Mouse (Mus musculus) layer of hippocampus, adult 6 months (tissue): ENCODE data around the gene Proser3. TPM values are rescaled to one million over a fixed set of nuclear protein-coding genes. Genes with fewer than 3 reads are reported as not detected.

Source experiments
- long read RNA-seq, 2 experiments: library from polyadenylated mRNA; unstranded; transcript quantifications; one replicate each; pipeline ENCODE4 v2.0.0; 2019 to 2020
- microRNA-seq: library from miRNA; unstranded; fragments of <30 nt; microRNA quantifications from one replicate; pipeline ENCODE4 v1.2.0, GENCODE M21; 2020
- polyA plus RNA-seq: library from polyadenylated mRNA; unstranded; fragments of <200 nt; fragmentation: Nextera tagmentation; gene quantifications from 2 replicates; pipeline ENCODE4 v1.2.3, GENCODE M21; 2021

The Proser3 gene
- polyA plus RNA-seq: 1.2 and 4.0 TPM in 2 replicates
- long read RNA-seq, experiment 1: 0 reads
- long read RNA-seq, experiment 2: 0 reads

GRCm38 (mm10) chr7:30552102-30553020 is at the start of gene Proser3, which contains the start of gene Hspb6:
Gene Proser3 (minus strand): TSS chr7:30552299.
Gene Hspb6 (plus strand): TSS chr7:30552178.

GRCm38 (mm10) chr7:30598786-30599185 is 46.7 kb upstream of the Proser3 start, which contains the start of gene Zbtb32:
Gene Zbtb32 (minus strand): TSS chr7:30598909.

GRCm38 (mm10) chr7:30588676-30589434 is 36.8 kb upstream of the Proser3 start, which contains the start of gene Kmt2b:
Gene Kmt2b (minus strand): TSS chr7:30588726.

GRCm38 (mm10) chr7:30564970-30565571 is 13.0 kb upstream of the Proser3 start, which contains the start of gene Igflr1:
Gene Igflr1 (plus strand): TSS chr7:30565427.

GRCm38 (mm10) chr7:30563117-30563905 is 11.2 kb upstream of the Proser3 start, which contains the start of the genes U2af1l4, Gm49396 and Psenen:
Gene U2af1l4 (plus strand): TSS chr7:30563301.
Gene Gm49396 (plus strand): TSS chr7:30563344.
Gene Psenen (minus strand): TSS chr7:30563627.

GRCm38 (mm10) chr7:30559443-30559954 is 7.4 kb upstream of the Proser3 start, which contains the start of gene Lin37:
Gene Lin37 (minus strand): TSS chr7:30559838.

GRCm38 (mm10) chr7:30534633-30535577 is 17.2 kb downstream of the Proser3 start, which contains the start of gene Arhgap33:
Gene Arhgap33 (minus strand): TSS chr7:30535060.

GRCm38 (mm10) chr7:30493401-30493931 is 58.6 kb downstream of the Proser3 start, which contains the start of gene Prodh2:
Gene Prodh2 (plus strand): TSS chr7:30493622.

Small RNA genes within 50 kb of the gene (microRNA-seq; reads per million reads assigned to microRNA genes)
- gene Gm38670: 1.7 reads per million
- not detected for gene Mir3569

Other genes with a start within 250 kb of the Proser3 start
- gene Alkbh6, start 243.6 kb downstream of the Proser3 start, polyA plus RNA-seq: 140 and 144 TPM in 2 replicates
- gene Syne4, start 237.5 kb downstream of the Proser3 start, polyA plus RNA-seq: 0.33 and 0.63 TPM in 2 replicates
- gene E130208F15Rik, start 230.6 kb downstream of the Proser3 start, polyA plus RNA-seq: 3.0 and 4.7 TPM in 2 replicates
- gene Sdhaf1, start 228.4 kb downstream of the Proser3 start, polyA plus RNA-seq: 22.3 and 23.3 TPM in 2 replicates
- gene Lrfn3, start 189.5 kb downstream of the Proser3 start, polyA plus RNA-seq: 4.7 and 4.8 TPM in 2 replicates
- gene Tyrobp, start 138.5 kb downstream of the Proser3 start, polyA plus RNA-seq: 120 and 125 TPM in 2 replicates
- 2.7 and 3.0 TPM in 2 replicates for gene Hcst, start 132.4 kb downstream of the Proser3 start, polyA plus RNA-seq
- gene Nfkbid, start 130.6 kb downstream of the Proser3 start, polyA plus RNA-seq: 0.40 and 0.80 TPM in 2 replicates
- 316 and 379 TPM in 2 replicates for gene Aplp1, start 106.8 kb downstream of the Proser3 start, polyA plus RNA-seq
- gene Kirrel2, start 94.6 kb downstream of the Proser3 start, polyA plus RNA-seq: 1.9 and 2.2 TPM in 2 replicates
- 0.90 and 0.92 TPM in 2 replicates for gene Nphs1, start 94.0 kb downstream of the Proser3 start, polyA plus RNA-seq
- gene Prodh2, start 58.7 kb downstream of the Proser3 start, polyA plus RNA-seq: not detected in 2 replicates
- gene Arhgap33, start 17.2 kb downstream of the Proser3 start, polyA plus RNA-seq: 43.0 and 61.1 TPM in 2 replicates
- gene Hspb6, start 121 bp downstream of the Proser3 start, polyA plus RNA-seq: 6.1 and 6.3 TPM in 2 replicates
- 65.8 and 69.9 TPM in 2 replicates for gene Lin37, start 7.5 kb upstream of the Proser3 start, polyA plus RNA-seq
- gene U2af1l4, start 11.0 kb upstream of the Proser3 start, polyA plus RNA-seq: 122 and 127 TPM in 2 replicates
- gene Gm49396, start 11.0 kb upstream of the Proser3 start, polyA plus RNA-seq: 0.33 and 0.40 TPM in 2 replicates
- 190 and 201 TPM in 2 replicates for gene Psenen, start 11.3 kb upstream of the Proser3 start, polyA plus RNA-seq
- 0.46 and 0.69 TPM in 2 replicates for gene Igflr1, start 13.1 kb upstream of the Proser3 start, polyA plus RNA-seq
- 1.4 and 3.8 TPM in 2 replicates for gene Kmt2b, start 36.4 kb upstream of the Proser3 start, polyA plus RNA-seq
- gene Zbtb32, start 46.6 kb upstream of the Proser3 start, polyA plus RNA-seq: 0.23 and 0.30 TPM in 2 replicates
- not detected in 2 replicates for gene Upk1a, start 60.5 kb upstream of the Proser3 start, polyA plus RNA-seq
- 2,257 and 2,565 TPM in 2 replicates for gene Cox6b1, start 73.9 kb upstream of the Proser3 start, polyA plus RNA-seq
- gene Etv2, start 83.6 kb upstream of the Proser3 start, polyA plus RNA-seq: not detected in 2 replicates
- gene Rbm42, start 98.0 kb upstream of the Proser3 start, polyA plus RNA-seq: 136 and 146 TPM in 2 replicates
- 3.7 and 4.0 TPM in 2 replicates for gene Haus5, start 112.7 kb upstream of the Proser3 start, polyA plus RNA-seq
- gene Pmis2, start 119.3 kb upstream of the Proser3 start, polyA plus RNA-seq: not detected in 2 replicates
- gene 2200002J24Rik, start 146.6 kb upstream of the Proser3 start, polyA plus RNA-seq: not detected in 2 replicates
- 1.1 and 1.2 TPM in 2 replicates for gene Atp4a, start 159.9 kb upstream of the Proser3 start, polyA plus RNA-seq
- 194 and 230 TPM in 2 replicates for gene Tmem147, start 177.2 kb upstream of the Proser3 start, polyA plus RNA-seq
- gene Gapdhs, start 191.4 kb upstream of the Proser3 start, polyA plus RNA-seq: not detected in 2 replicates
- 3.8 and 3.9 TPM in 2 replicates for gene Sbsn, start 199.2 kb upstream of the Proser3 start, polyA plus RNA-seq
- gene Dmkn, start 211.5 kb upstream of the Proser3 start, polyA plus RNA-seq: 2.9 and 4.1 TPM in 2 replicates
- gene Krtdap, start 235.6 kb upstream of the Proser3 start, polyA plus RNA-seq: not detected in 2 replicates